In genomic region chr11:97399958-97400710, GRCm38 (mm10) we compare ENCODE assay signal across 8 mouse cellular contexts. TPM values are rescaled to one million over a fixed set of nuclear protein-coding genes. Genes with fewer than 3 reads are reported as not detected.
DNase-seq lines count a peak whose midpoint lies in the region; ATAC-seq and TF ChIP-seq lines count a peak whose summit lies in the region.

No protein-coding gene starts in this region.

- H3K27ac ChIP-seq in cerebellum, adult 2 months (ENCODE audit: insufficient read depth, low read length), result peak overlapping the region; percentile 67
- no peak overlapping the region for H3K27ac ChIP-seq in lung, embryonic 16.5 days (ENCODE audit: low read length)

- TF ChIP-seq CTCF in cerebellum, adult 2 months (IDR thresholded peaks at IDR 0.05; ENCODE audit: borderline replicate concordance, insufficient read depth, low read depth, low read length), result peak; percentile 95

- H3K4me1 ChIP-seq in cerebellum, adult 2 months (ENCODE audit: control insufficient read depth, insufficient read depth, low read length), result peaks cover 22% of the 10 kb centered on the region
- H3K4me1 ChIP-seq in lung, embryonic 16.5 days (replicated peaks; ENCODE audit: control insufficient read depth, insufficient read depth, low read length), result peaks cover 14% of the 10 kb centered on the region

- ATAC-seq in hematopoietic stem cell, adult 5-6 weeks (replicated peaks in 1 of 2; ENCODE audit: insufficient read depth in 1 of 2, low FRiP score in 2 of 2, low TSS enrichment in 1 of 2, low read depth in 1 of 2, poor library complexity in 2 of 2, severe bottlenecking in 2 of 2), result peak; percentile 93 to 95
- peak; percentile 73 for ATAC-seq in lung, embryonic 16.5 days (ENCODE audit: low read depth)

- WGBS in cerebellum, adult 2 months, result 3% methylated on average over 23 of the region's 23 CpGs
- 3% methylated on average over 23 of the region's 23 CpGs for WGBS in lung, embryonic 16.5 days

- TF ChIP-seq POLR2A in cerebellum, adult 2 months (IDR thresholded peaks at IDR 0.05; ENCODE audit: borderline replicate concordance, insufficient read depth, low read length), result peak; percentile 30; the same call in 1 of the 2 replicates

- H3K9ac ChIP-seq in lung, embryonic 16.5 days (ENCODE audit: low read length), result 0 out of 2 replicates have a peak overlapping the region, but pooled peaks have one; percentile 39

- DNase-seq in MN1 (ENCODE audit: low spot score), result peak; percentile 94
- peak; percentile 85 to 87 for DNase-seq in cerebellum, adult 2 months
- DNase-seq in forelimb bud, embryonic 11.5 days (ENCODE audit: low read depth, low spot score), result peak; percentile 87
- DNase-seq in layer of hippocampus, adult 9-11 months, result peak; percentile 84
- peak; percentile 56 for DNase-seq in ovary, postnatal 10 days (ENCODE audit: low spot score)
- peak; percentile 88 for DNase-seq in thymus, postnatal 0 days (ENCODE audit: low spot score)

- H3K27me3 ChIP-seq in cerebellum, adult 2 months (ENCODE audit: control insufficient read depth, insufficient read depth, low read length), result no peaks in the 10 kb centered on the region
- H3K27me3 ChIP-seq in lung, embryonic 16.5 days (ENCODE audit: control insufficient read depth, insufficient read depth, low read depth, low read length), result no peaks in the 10 kb centered on the region; the same call in 1 of the 2 replicates

- peak overlapping the region; percentile 39 for H3K4me3 ChIP-seq in cerebellum, adult 2 months (replicated peaks; ENCODE audit: insufficient read depth, low read depth, low read length)
- peak overlapping the region; percentile 46 for H3K4me3 ChIP-seq in lung, embryonic 16.5 days (ENCODE audit: low read length)

- no peaks in the 10 kb centered on the region for H3K9me3 ChIP-seq in lung, embryonic 16.5 days (ENCODE audit: control insufficient read depth, low read length)

- peak overlapping the region; percentile 77 for H3K4me2 ChIP-seq in lung, embryonic 16.5 days (ENCODE audit: low read depth, low read length)

- H3K36me3 ChIP-seq in lung, embryonic 16.5 days (ENCODE audit: control insufficient read depth, insufficient read depth, low read length), result no peaks in the 10 kb centered on the region

RNA-seq across cellular contexts. Expression of gene Arhgap23, which starts 15.2 kb away (rescaled TPM):
- polyA plus RNA-seq in cerebellum, adult 2 months (2012; rRNA removed), result 68.9 and 77.2 TPM in 2 replicates
- 7.3 and 11.4 TPM in 2 replicates for total RNA-seq in hematopoietic stem cell, adult 5-6 weeks (2017)
- 5.2 and 5.4 TPM in 2 replicates for polyA plus RNA-seq in lung, embryonic 16.5 days (2015; fragmentation: Nextera tagmentation; extraction: Ambion mirVana)
- polyA plus RNA-seq in thymus, postnatal 0 days (2015; fragmentation: Nextera tagmentation; extraction: Ambion mirVana), result 1.6 and 2.9 TPM in 2 replicates

RNA-seq across cellular contexts. Expression of gene Socs7, which starts 37.8 kb away (rescaled TPM):
- polyA plus RNA-seq in cerebellum, adult 2 months (2012; rRNA removed), result 54.3 and 61.2 TPM in 2 replicates
- 12.8 and 13.6 TPM in 2 replicates for total RNA-seq in hematopoietic stem cell, adult 5-6 weeks (2017)
- 3.2 TPM in 2 replicates for polyA plus RNA-seq in lung, embryonic 16.5 days (2015; fragmentation: Nextera tagmentation; extraction: Ambion mirVana)
- 3.1 and 3.7 TPM in 2 replicates for polyA plus RNA-seq in thymus, postnatal 0 days (2015; fragmentation: Nextera tagmentation; extraction: Ambion mirVana)

RNA-seq across cellular contexts. Expression of gene Gpr179, which starts 48.3 kb away (rescaled TPM):
- polyA plus RNA-seq in cerebellum, adult 2 months (2012; rRNA removed), result 0.62 and 0.87 TPM in 2 replicates
- 0.10 and 0.31 TPM in 2 replicates for total RNA-seq in hematopoietic stem cell, adult 5-6 weeks (2017)
- 0.11 and 0.14 TPM in 2 replicates for polyA plus RNA-seq in lung, embryonic 16.5 days (2015; fragmentation: Nextera tagmentation; extraction: Ambion mirVana)
- polyA plus RNA-seq in thymus, postnatal 0 days (2015; fragmentation: Nextera tagmentation; extraction: Ambion mirVana), result 0.27 and 0.38 TPM in 2 replicates

Comparison
In these comparisons a context has a peak if more than half of its experiments do, and no peak if none do; other contexts are left out.
1. RNA of gene Arhgap23, which starts 15.2 kb away (polyA plus RNA-seq): 68.9 to 77.2 TPM in cerebellum, adult 2 months; 5.2 to 5.4 TPM in lung, embryonic 16.5 days and 1.6 to 2.9 TPM in thymus, postnatal 0 days; every median in the first group is over 10 times any median in the second.
2. RNA of gene Socs7, which starts 37.8 kb away (polyA plus RNA-seq): 54.3 to 61.2 TPM in cerebellum, adult 2 months; 3.1 to 3.7 TPM in thymus, postnatal 0 days and 3.2 TPM in lung, embryonic 16.5 days; every median in the first group is over 10 times any median in the second.
3. Peak in every context shown above with its lines, with median percentiles within 50 percentile points of each other: DNase-seq.